Mouse (Mus musculus) liver, adult 2 months (tissue): ENCODE measurements around the gene Cox17. TPM values are rescaled to one million over a fixed set of nuclear protein-coding genes. Genes with fewer than 3 reads are reported as not detected.
A peak's percentile ranks its signal among the peaks of the same experiment; 100 is the strongest.

Experiments
- DNase-seq: peaks from one replicate; pipeline ENCODE4 v3.0.0-alpha.2; 2011; ENCODE audit warnings: low read depth, low spot score; ENCODE audit errors: extremely low read depth
- H3K27ac ChIP-seq: fragments of 200-500 bp; replicated peaks from 2 replicates; pipeline ENCODE4 v1.5.1; 2012; ENCODE audit warnings: low read depth, mild to moderate bottlenecking, control low read depth, inconsistent platforms, low read length; ENCODE audit not compliant: insufficient read depth
- H3K27me3 ChIP-seq: fragments of 200-500 bp; 2 replicates; pipeline ENCODE4 v1.6.1; 2012; ENCODE audit warnings: mild to moderate bottlenecking, moderate library complexity, low read length, inconsistent platforms; ENCODE audit not compliant: control insufficient read depth, insufficient read depth
- H3K36me3 ChIP-seq: fragments of 200-500 bp; 2 replicates; pipeline ENCODE4 v1.6.1; 2012; ENCODE audit warnings: low read length, inconsistent platforms; ENCODE audit not compliant: control insufficient read depth, insufficient read depth
- H3K4me1 ChIP-seq: fragments of 200-500 bp; 2 replicates; pipeline ENCODE4 v1.6.1; 2011; ENCODE audit warnings: low read length; ENCODE audit not compliant: control insufficient read depth, insufficient read depth
- H3K4me3 ChIP-seq: fragments of 200-500 bp; 2 replicates; pipeline ENCODE4 v1.5.1; 2011; ENCODE audit warnings: low read depth, mild to moderate bottlenecking, control low read depth, low read length, moderate library complexity; ENCODE audit not compliant: insufficient read depth
- H3K79me2 ChIP-seq: fragments of 200-500 bp; 2 replicates; pipeline ENCODE4 v1.6.1; 2012; ENCODE audit warnings: inconsistent platforms, mild to moderate bottlenecking, low read length, moderate library complexity; ENCODE audit not compliant: control insufficient read depth, insufficient read depth
- H3K9ac ChIP-seq: fragments of 200-500 bp; 2 replicates; pipeline ENCODE4 v1.6.1; 2012; ENCODE audit warnings: low read depth, mild to moderate bottlenecking, control low read depth, inconsistent platforms, low read length
- CTCF ChIP-seq: fragments of 200-500 bp; IDR thresholded peaks from 2 replicates; pipeline ENCODE4 v1.5.1; 2011; ENCODE audit warnings: low read depth, low read length, control low read depth
- POLR2A ChIP-seq: fragments of 200-500 bp; IDR thresholded peaks from 2 replicates; pipeline ENCODE4 v1.6.1; 2011; ENCODE audit warnings: low read length, control low read depth; ENCODE audit not compliant: insufficient read depth; ENCODE audit errors: extremely low read depth
- WGBS: fragments of 180-500 bp; shearing (Covaris S2); methylation state at CpG from one replicate; pipeline ENCODE4 v1.1.7; 2018; 5-methylcytosine and 5-hydroxymethylcytosine counted together
- polyA plus RNA-seq: library from polyadenylated mRNA; depleted of rRNA; stranded (reverse); fragments of >200 nt; gene quantifications from 2 replicates; pipeline ENCODE4 v1.2.3, GENCODE M21; 2012
- total RNA-seq: library from RNA; depleted of rRNA; stranded (reverse); fragments of >200 nt; gene quantifications from 2 replicates; pipeline ENCODE4 v1.2.3, GENCODE M21; 2014

Gene Cox17
- total and polyA plus RNA-seq, 2 experiments, result 39.4 to 69.9 TPM

DNA sequence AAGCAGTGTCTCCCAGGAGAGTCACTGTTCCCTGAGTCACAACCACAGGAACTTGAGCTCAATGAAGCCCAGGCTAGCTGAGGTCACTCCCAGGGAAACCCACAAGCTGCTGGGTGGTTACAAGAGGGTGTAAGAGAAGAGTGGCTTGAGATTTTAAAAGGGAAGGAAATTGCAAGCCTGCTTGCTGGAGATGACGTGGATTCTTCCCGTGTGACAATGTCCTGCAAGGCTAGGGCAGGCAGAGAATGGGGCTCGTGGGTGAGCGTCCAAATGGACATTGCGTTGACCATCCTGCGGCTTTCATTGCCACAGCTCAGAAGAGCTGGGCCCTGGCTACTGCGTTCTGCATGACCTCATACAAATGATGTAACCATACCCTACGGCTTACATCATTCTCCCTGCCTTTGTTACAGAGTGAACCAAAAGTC is 47.4 kb downstream of the Cox17 start:
- Histone ChIP-seq H3K79me2 (no peaks in the 10 kb centered on the region), H3K27me3 (no peaks in the 10 kb centered on the region), H3K27ac (no peak overlapping the region), H3K4me1 (no peaks in the 10 kb centered on the region), H3K4me3 (no peak overlapping the region), H3K36me3 (no peaks in the 10 kb centered on the region; the same call in 1 of the 2 replicates), H3K9ac (no peak overlapping the region)
- DNase-seq, result no peak
- TF ChIP-seq POLR2A (no peak), CTCF (no peak)
- WGBS, result 77% methylated on average over 8 of the region's 8 CpGs

DNA sequence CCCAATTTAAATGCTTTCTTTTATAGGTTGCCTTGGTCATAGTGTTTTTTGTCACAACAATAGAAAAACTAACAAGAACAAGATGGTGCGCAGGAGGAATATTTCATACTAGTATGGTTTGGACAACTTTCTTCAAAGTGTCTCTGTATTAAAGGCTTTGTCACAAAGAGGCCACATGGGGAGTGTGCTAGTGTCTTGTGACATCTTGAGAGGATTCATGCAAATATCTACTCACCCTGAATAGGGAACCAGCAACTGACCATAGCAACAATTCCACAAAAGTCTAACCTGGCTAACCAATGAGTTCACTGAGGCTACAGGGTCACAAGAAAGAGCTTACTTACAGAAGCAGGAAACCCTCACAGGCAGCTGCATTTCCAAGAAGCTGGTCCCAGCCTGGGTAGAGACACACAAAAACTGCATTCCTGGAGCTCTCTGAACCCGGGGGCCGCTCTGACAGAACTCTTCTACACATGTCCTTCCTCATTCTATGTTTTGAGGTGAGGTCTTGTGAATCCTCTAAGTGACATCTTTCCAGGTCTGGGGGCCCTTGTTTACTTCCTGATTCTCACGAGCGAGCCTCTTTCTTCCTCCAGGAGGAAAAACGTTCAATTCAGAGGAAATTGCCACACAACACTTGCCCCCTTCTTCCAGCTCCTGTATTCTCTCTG is 48.4 kb downstream of the Cox17 start:
- DNase-seq, result no peak
- TF ChIP-seq CTCF (no peak), POLR2A (no peak)
- Histone ChIP-seq H3K27ac (no peak overlapping the region), H3K4me1 (no peaks in the 10 kb centered on the region), H3K36me3 (no peaks in the 10 kb centered on the region; the same call in 1 of the 2 replicates), H3K4me3 (no peak overlapping the region), H3K27me3 (no peaks in the 10 kb centered on the region), H3K79me2 (no peaks in the 10 kb centered on the region), H3K9ac (no peak overlapping the region)
- 84% methylated on average over 6 of the region's 6 CpGs for WGBS

DNA sequence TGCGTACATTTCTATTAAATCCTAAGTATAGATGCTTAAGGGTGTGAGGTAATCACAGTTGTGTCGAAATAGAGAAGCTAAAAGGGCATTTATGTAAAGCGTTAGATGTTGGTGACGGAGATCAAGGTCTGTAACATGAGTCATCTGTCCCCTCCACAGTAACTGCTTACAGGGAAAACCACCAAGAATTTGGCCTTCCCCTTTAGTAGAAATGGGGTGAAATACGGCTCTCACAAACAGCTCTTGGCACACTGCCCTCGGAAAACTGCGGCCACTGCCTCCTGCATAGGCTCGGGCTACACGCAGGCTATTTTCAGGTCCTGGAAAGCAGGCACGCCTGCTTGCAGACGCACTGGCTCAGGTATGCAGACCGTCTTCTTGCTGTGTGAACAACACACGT is 49.4 kb downstream of the Cox17 start:
- no peaks in the 10 kb centered on the region; the same call in none of the 2 replicates for H3K36me3 ChIP-seq
- no peaks in the 10 kb centered on the region for H3K79me2 ChIP-seq
- 57% methylated on average over 13 of the region's 13 CpGs for WGBS
- no peak overlapping the region for H3K4me3 ChIP-seq
- TF ChIP-seq POLR2A (no peak), CTCF (no peak)
- H3K4me1 ChIP-seq, result no peaks in the 10 kb centered on the region
- no peak overlapping the region for H3K9ac ChIP-seq
- no peaks in the 10 kb centered on the region for H3K27me3 ChIP-seq
- DNase-seq, result peak; percentile 28
- no peak overlapping the region for H3K27ac ChIP-seq

DNA sequence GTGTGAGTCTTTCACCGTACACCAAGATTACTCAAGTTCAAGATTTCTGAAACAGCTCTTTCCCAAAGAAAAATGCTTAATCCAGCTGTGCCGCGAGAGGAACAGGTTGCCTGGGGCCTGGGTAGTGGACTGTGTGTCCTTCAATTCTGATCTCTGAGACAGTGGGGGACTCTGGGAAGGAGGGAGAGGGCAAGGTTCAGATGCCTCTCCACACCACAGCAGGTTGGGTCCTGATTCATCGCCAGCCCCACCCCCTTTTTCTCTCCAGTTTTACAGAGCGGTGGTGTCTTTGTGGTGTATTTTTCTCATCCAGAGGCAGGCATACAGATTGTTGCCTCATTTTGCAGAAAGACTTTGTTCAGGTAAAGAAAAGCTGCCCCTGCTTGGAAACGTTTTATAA is 51.5 kb downstream of the Cox17 start:
- no peak for DNase-seq

DNA sequence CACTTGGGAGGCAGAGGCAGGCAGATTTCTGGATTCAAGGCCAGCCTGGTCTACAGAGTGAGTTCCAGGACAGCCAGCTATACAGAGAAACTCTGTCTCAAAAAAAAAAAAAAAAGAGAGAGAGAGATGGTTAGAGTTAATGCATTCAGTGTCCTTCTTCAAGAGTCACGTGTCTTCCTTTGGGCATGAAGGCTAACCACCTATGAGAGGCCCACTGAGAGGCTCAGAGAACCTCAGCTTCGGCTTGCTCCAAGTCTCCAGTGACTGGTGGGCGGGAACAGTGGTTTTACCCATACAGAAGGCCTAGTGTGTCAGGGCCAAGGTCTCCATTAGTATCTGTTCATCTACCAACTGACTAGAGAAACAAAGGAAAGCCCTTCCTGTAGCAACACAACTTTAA is 52.3 kb downstream of the Cox17 start:
- Histone ChIP-seq H3K79me2 (no peaks in the 10 kb centered on the region), H3K27me3 (no peaks in the 10 kb centered on the region), H3K36me3 (peaks cover 3% of the 10 kb centered on the region), H3K4me3 (no peak overlapping the region), H3K4me1 (no peaks in the 10 kb centered on the region), H3K27ac (no peak overlapping the region), H3K9ac (no peak overlapping the region)
- DNase-seq, result no peak
- TF ChIP-seq POLR2A (no peak), CTCF (no peak)
- WGBS, result 77% methylated on average over 3 of the region's 3 CpGs

More for the DNA sequence above, 51.5 kb downstream of the Cox17 start:
- H3K4me3 ChIP-seq, result no peak overlapping the region
- H3K79me2 ChIP-seq, result no peaks in the 10 kb centered on the region
- H3K9ac ChIP-seq, result no peak overlapping the region
- no peak for TF ChIP-seq POLR2A
- whole genome bisulfite sequencing, result 86% methylated on average over 6 of the region's 6 CpGs
- H3K4me1 ChIP-seq, result no peaks in the 10 kb centered on the region
- H3K27me3 ChIP-seq, result no peaks in the 10 kb centered on the region
- H3K27ac ChIP-seq, result no peak overlapping the region
- peaks cover 3% of the 10 kb centered on the region for H3K36me3 ChIP-seq

DNA sequence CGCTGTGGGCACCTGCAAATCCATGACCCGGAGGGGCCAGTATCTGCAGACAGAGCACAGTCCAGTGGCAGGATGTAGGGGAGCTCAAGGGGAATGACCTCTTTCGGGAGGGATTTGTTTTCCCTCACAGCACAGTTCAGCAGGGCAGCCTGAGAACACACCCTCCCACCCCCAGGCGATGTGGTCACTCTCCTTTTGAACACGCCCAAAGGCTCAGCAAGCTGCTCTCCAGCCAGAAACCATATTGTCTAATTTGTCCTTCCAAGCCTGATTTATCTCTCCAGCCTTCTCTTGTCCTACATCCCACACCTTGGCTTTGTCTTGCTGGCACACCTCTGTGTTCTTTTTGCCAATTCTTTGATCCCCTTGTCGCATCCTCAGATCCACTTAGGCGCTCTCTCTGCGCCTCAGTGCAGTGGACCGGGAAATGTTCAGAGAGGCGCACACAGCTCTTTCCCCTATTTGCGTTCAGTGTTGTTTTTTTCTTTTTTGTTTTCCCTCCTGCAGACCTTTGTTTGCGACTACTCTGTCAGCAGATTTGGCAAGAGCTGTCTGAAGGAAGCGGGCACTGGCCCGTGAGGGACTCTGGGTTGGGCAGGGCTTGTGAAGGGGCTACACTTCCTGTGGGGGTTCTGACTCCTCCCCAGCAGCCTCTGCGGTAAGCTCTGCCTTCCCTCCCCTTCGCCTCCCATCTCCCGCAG is 52.9 kb downstream of the Cox17 start:
- Histone ChIP-seq H3K27me3 (no peaks in the 10 kb centered on the region), H3K27ac (no peak overlapping the region), H3K4me3 (no peak overlapping the region), H3K79me2 (no peaks in the 10 kb centered on the region), H3K9ac (no peak overlapping the region), H3K36me3 (peaks cover 9% of the 10 kb centered on the region), H3K4me1 (no peaks in the 10 kb centered on the region)
- no peak for DNase-seq
- 51% methylated on average over 17 of the region's 17 CpGs for WGBS
- TF ChIP-seq CTCF, result no peak
- no peak for TF ChIP-seq POLR2A
